Mouse (Mus musculus) heart, postnatal 36 days (tissue): Measurements from ENCODE around the gene Dnah8. TPM values are rescaled to one million over a fixed set of nuclear protein-coding genes. Genes with fewer than 3 reads are reported as not detected.
"Not testable (repeated sequence)": the region's sequence is repeated elsewhere in the genome, so short reads cannot be mapped to it uniquely, and the experiment has no call there.

Source experiments
- DNase-seq, 2 experiments: peaks; one replicate each; pipeline ENCODE4 v3.0.0; 2021 to 2022
- intact Hi-C: fragments of 180-260 bp; cut with DNase I; formaldehyde crosslinking; loops from one replicate; pipeline ENCODE4 v1.15.1; 2025
- total RNA-seq, 2 experiments: library from RNA; stranded (reverse); gene quantifications; 2 replicates each; pipeline ENCODE4 v1.2.3; 2021

The Dnah8 gene
- 1 to 10 TPM; 1.2 TPM for total RNA-seq

DNA sequence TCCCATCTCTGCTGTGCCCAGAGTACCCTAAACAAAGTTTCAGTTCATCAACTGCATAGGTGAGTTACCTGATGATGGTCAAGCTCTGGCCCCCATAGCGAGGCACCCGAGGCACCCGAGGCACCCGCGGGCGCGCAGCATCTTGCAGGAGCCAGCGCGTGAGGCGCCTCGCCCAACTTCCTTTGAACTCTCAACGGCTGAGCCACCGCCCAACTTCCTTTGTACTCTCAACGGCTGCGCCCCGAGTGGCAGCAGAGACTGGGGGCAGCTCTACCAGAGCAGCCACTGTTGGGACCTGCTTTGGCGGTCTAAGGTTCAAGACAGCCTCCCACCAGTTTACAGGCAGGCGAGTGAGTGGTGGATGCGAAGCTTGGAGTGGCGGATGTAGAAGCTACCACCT lies at the start of gene Dnah8:
Gene Dnah8 (plus strand): TSS at position 223 of the 400 bp plus-strand sequence.
- intact Hi-C loops = not testable (repeated sequence)

DNA sequence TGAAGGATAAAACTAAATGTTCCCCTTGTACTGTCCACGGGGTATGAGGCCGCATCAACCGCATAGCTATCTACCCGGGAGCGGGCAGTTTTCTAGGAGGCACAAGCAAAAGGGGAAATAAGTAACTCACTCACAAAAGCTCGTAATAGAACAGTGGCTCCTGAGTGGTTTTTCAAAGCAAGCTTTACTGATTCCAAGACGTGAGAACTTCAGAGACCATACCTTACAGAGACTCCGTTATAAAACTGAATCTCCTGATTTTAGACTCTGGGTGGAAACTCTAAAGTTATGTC lies 49.4 kb upstream of the Dnah8 start:
- intact Hi-C loops = no loop called here
- no peak for DNase-seq

More for the DNA sequence above, at the start of gene Dnah8:
- DNase-seq = not testable (repeated sequence)

DNA sequence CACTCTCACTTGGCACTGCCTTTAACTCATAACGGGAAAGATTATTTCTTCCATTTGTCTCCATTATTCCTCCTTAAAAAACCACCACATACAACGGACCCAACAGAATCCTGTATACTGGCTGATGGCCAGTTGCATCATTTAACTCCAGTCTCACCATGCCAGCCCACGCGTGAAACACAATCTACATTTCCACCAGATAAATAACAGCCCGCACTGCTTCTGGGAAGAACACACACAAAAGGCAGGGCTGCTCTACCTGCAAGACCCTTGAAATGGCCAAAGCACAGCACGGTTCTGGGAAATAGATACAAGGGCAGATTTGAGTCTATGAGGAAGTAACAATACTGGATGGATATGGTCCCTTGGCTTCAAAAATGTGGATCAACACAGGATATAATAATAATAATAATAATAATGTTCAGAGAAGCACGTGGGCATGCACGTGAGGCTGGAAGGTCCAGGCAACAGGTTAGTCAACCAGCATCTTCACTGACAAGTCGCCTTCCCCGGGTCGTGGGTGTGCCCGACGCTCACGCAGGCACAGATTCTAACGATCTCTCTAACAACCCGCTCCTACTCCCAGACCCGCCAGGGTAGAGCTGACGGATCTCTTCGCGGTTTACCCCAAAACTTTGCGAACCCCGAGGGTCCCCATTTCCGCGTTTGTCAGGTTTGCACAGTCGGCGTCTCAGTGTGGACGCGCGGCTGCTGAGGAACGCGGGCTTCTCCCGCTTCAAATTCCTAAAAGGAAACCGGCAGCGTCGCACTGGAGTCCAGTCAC lies 48.8 kb upstream of the Dnah8 start:
- intact Hi-C loops = no loop called here

DNA sequence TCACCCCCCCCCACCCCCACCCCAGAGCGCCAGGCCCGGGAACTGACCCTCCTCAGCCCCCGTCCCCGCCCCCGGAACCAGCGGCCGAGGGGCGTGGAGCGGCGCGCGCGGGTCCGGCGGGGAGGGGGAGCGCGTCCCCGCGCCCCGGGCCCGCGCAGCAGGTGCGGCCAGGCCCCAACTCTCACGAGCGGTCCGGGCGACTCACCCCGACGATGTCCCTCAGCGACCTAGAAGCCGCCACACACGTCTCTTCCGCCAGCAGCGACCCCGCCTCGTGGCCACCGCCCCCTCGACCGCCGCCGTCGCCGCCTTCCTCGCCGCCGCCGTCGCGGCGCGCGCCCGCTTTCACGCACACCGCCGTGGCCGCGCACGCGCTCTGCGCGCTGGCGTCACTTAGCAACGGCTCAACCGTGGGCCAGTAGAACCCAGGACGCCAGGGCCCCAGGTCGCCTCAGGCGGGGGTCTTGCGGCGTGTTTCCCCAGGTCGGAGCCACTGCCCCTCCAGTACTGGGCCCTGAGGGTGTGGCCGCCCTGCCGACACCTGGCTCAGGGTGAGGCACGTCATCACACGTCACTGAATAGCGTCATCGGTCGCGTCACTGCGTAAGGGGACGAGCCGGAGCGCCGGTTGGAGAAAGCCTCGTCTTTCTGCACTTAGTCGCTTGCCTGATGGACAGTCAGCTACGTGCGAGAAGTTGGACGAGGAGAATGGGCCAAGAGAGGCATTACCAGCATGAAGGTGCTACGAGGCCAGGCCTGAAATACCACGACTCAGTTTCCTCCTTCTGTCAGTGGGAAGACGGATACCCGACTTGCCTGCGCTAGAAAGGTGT lies 48.0 kb upstream of the Dnah8 start, which contains the start of gene Btbd9:
Gene Btbd9 (minus strand): TSS at position 548 of the 833 bp plus-strand sequence.
- DNase-seq = peak; percentile 98 to 99
- intact Hi-C loops = loop anchor here (2.0 kb wide), 1 partner anchor 37 kb away; no protein-coding TSS in a partner anchor

More for the DNA sequence above, 48.8 kb upstream of the Dnah8 start:
- peak in 1 of 2 experiments; percentile 25 for DNase-seq

DNA sequence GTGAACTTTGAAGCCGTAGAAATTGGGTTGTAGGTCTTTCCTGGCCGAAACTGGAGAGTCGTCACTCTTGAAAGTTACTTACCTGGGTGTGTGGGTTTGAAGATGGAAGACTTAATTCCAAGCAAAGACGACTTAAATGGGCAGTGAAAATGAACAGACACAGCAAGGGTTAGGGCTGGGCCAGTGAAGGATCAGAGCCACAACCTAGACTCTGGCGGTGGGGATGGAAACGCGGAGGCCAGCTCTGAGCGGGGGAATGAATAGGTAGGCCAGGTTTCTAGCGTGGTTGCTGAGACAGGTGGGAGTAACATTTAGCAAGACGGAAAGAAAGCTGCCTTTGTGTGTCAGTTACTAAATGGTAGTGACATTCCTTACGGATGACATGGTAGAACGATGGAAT lies 47.2 kb upstream of the Dnah8 start:
- intact Hi-C loops = loop anchor here (2.0 kb wide), 1 partner anchor 36 kb away; no protein-coding TSS in a partner anchor
- no peak for DNase-seq

DNA sequence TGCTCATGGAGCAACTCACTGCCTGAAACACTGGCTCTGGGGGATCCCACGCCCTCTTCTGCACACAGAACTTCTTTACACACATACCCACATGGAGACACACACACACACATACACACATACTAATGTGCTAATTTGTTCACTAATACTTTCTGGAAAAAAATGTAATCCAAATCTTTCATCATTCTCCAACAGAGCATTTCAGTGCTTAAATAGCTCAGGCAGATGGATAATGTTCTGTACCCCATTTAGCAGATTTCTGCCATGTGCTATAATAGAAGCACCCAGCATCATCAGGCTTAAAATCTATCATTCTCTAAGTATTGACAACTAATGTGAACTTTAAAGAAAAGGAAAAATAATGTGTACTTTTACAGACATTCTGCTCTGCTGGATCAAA lies 43.4 kb upstream of the Dnah8 start:
- DNase-seq = no peak
- intact Hi-C loops = no loop called here

DNA sequence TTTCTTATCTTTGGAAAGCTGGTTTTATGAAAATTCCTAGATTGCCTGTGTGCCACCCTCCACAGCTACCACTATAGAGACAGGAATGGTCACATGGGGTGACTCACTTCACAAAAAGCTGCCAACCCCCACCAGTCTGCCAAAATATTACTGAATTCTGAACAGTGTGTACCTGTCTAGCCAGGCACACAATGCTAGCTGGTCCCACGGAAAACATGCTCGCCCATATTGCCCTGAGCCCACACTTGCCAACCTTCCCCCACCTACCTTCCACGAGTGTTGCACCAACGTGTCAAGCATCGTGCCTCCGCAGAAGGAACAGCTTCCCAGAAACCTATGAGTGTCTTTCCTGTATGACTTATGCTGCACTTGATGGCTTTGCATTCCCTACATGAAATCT lies 43.0 kb upstream of the Dnah8 start:
- DNase-seq = no peak
- intact Hi-C loops = no loop called here

DNA sequence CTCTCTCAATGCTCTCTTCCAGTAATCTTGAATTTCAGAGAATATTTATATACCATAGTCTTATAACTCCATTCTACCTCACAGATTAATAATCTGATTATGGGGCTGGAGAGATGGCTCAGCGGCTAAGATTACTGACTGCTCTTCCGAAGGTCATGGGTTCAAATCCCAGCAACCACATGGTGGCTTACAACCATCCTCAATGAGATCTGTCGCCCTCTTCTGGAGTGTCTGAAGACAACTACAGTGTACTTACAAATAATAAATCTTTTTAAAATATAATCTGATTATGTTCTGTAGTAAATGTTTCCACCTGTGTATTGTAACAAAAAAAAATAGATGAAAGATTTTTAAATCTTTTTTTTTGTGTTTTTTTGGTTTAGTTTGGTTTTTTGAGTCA lies 41.8 kb upstream of the Dnah8 start:
- DNase-seq = no peak
- intact Hi-C loops = no loop called here

DNA sequence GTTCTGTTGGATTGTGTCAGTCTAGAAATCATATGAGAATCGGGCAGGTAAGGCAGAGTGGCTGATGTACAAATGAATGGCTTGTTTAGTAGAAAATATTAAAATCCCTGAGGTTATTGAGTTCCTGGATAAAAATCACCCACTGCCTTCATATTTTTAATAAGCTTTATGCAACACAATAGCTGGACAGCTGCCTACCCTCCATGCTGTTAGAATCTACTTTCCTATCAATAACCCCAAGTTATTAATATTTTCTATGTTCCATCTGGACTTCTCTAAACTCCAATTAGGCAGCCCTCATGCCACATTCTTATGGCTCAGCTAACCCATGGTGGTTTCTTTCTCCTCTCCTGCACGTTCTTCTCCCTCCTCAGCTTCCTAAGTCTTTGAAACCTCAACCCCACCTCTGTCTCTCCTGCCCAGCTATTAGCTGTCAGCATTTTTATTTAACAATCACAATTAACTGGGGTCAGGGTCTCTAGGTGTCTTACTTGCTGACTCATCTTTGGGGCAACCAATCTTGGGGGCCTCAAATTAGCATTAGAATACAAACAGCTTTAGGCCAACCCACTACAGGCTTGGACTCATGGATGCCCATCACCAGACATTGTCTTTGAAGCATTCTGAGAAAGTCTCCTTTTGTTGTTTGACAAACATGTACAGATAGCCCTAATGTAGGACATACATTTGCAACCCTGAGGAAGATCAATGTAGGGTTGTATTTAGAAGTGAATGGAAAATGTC lies 40.7 kb upstream of the Dnah8 start:
- DNase-seq = no peak
- intact Hi-C loops = no loop called here

DNA sequence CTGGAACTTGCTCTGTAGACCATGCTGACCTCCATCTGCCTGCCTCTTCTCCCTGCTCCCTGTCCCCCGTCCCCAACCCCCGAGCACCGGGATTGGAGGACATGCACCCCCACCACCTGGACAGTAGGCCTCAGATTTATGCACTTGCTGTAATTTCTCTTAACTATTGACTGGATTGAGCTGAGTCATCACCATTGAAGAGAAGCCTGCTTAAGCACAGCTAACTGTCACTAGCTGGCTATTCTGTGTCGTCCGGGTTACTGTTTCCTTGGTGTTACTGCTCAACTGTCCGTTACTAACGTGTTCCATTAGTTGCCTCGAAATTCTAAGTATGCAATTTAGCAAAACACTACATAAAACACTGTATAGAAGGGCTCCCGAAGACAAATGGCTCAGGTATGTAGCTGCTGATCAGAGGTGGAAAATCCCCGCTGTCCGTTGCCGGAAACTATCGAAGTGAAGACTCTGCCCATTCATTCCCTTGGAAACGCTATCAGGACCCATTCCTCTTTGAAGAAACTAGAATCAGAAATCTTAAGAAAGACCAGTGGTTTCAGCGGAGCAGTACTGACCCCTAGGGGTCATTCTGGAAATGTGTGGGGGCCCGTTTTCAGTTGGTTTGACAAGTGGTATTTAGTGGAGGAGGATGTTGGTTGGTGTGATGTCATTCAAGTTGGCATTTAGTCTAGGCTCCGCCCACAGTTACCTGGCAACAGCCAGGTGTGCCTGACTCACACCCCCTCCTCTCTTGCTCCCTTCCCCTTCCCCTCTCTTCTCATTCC lies 33.5 kb upstream of the Dnah8 start:
- intact Hi-C loops = loop anchor here (1.0 to 5.0 kb wide), 3 partner anchors 31 to 227 kb away; no protein-coding TSS in a partner anchor

DNA sequence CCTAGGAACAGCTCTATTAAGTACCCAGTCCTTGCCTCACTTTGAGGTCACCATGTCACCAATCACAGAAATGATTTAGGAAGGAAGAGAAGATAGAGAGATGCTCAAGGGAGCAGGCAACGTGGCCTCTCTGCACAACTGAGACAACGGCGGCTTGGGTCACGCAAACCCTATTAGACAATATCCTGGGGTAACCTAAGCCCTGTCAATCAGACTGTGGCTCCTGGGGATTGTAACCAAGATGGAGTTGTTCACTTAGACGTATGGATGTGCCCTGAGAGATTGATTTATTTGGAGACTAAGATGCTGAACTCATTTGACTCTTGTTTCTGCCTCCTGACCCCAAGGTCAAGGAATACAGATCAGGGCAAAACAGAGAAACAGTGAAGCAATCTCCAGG lies 29.7 kb upstream of the Dnah8 start:
- intact Hi-C loops = loop anchor here (5.0 kb wide), 1 partner anchor 223 kb away; no protein-coding TSS in a partner anchor
- no peak for DNase-seq

More for the DNA sequence above, 33.5 kb upstream of the Dnah8 start:
- DNase-seq = peak; percentile 55 to 67

DNA sequence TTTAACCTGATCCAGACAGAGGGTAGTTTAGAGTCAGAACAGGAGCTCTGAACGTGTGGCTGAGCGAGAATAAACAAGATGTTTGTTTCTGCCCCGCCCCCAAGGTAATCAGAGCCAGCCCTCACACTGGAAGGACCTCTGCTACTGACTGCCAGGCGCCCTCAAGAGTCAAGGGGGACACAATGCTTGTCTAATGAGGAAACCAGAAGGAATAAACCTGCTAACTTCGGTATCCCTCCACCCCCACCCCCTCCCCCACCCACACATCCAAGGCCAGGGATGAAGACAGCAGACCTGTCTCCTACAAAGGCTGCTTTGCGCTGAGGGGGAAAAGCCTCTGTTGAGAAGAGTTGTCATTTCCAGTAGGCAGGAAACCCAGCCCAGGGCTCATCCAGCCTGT lies 29.3 kb upstream of the Dnah8 start:
- no peak for DNase-seq
- intact Hi-C loops = loop anchor here (5.0 kb wide), 1 partner anchor 222 kb away; no protein-coding TSS in a partner anchor

DNA sequence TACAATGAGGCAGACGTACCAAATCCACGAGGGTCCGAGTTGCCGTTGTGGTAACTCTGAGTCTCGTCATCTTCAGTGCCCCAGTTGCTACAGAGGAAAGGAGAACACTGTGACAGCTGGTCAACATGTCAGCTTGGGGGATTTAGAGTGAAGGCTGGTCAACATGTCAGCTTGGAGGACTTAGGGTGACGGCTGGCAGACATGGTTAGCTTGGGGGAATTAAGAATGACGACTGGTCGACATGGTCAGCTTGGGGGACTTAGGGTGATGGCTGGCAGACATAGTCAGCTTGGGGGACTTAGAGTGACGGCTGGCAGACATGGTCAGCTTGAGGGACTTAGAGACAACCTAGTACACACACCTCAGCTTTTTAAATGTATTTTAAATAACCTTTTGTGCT lies 26.4 kb upstream of the Dnah8 start:
- no peak for DNase-seq
- intact Hi-C loops = no loop called here

DNA sequence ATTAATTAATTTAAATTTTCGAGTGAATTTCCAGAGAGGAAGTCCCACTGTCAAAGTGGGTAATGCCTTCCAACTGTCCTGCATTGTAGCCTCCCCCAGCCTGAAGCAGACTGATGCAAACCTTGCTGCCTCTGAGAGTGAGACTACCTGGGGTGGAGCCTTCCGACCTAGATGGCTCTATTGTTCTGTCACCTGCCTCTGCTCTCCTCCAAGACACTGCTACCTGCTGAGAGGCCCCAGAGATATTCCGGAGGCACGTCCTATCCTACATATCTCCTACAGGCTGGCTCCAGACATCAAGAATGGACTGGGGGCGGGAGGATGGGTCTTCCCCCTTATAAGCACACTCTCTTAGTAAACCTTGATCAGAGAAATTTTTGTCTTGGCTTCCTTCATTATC lies 25.9 kb upstream of the Dnah8 start:
- intact Hi-C loops = no loop called here

DNA sequence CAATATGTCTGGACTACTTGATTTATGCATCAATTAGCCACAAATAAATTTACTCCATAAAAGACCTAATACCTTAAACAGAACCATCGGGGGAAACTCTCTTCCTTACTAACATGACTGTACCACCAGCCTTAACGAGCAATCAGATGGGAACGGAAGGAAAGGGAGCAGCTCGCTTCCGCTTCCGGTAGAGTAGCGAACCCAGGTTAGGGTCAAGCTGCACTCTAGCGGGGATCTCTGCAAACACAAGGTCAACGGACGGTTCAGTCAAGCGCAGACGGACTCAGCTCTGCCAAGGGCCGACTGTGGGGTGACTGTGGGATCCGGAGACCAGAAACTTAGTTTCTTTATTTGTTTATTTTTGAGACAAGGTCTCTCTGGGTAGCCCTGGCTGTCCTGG lies 22.0 kb upstream of the Dnah8 start:
- DNase-seq = no peak

More for the DNA sequence above, 25.9 kb upstream of the Dnah8 start:
- no peak for DNase-seq

DNA sequence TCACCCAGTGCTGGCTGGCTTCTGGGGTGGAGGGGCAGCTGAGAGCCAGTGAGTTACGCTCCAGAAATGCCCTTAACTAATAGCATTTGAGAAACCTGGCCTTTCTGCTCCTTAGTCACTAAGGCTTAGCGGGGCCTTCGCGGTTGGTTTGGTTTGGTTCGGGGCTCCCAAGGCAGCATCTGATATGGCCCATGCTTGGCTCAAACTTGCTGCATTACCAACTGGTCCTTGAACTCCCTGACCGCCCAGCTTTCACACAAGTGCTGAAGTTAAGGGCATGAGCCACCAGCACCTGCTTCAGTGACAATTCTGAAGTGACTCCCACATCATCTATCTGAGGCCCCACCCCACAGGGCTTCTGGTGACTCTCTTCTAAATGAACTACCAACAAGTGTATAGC lies 19.9 kb upstream of the Dnah8 start:
- no peak for DNase-seq
- intact Hi-C loops = no loop called here

More for the DNA sequence above, 22.0 kb upstream of the Dnah8 start:
- intact Hi-C loops = no loop called here

DNA sequence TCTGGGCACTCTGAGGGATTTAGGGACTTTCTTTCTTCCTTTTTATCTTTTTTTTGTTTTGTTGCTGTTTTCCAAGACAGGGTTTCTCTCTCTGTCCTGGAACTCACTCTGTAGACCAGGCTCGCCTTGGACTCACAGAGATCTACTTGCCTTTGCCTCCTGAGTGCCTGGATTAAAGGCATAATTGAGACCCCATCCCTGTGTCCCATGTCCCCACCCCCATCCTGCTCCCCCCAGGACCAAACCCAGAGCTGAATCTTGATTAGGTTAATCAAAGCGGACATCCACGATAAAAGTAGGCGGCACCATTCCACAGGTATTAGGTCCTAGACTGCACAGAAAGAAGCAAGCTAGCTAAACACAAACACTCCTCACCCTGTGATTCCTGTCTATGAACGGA lies 19.2 kb upstream of the Dnah8 start:
- intact Hi-C loops = no loop called here

DNA sequence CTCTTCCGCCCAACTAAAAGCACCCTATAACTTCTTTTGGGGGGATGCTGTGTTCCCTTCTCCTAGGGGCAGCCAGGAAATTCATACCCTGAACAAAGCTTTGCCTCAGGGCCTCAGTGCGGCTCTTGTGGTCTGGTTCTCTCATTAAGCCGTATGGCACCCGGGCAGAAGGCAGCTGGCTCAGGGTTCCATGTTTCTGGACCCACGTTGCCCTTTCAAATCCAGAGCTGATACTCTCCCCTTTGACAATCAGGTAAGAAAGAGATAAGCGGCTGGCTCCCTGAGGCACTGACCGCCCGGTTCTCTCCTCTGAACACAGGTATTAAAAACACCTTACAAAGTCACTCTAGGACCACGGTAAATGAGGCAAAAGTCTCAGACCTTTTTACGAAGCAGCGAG lies 17.9 kb upstream of the Dnah8 start:
- intact Hi-C loops = no loop called here
- no peak for DNase-seq

More for the DNA sequence above, 19.2 kb upstream of the Dnah8 start:
- no peak for DNase-seq

DNA sequence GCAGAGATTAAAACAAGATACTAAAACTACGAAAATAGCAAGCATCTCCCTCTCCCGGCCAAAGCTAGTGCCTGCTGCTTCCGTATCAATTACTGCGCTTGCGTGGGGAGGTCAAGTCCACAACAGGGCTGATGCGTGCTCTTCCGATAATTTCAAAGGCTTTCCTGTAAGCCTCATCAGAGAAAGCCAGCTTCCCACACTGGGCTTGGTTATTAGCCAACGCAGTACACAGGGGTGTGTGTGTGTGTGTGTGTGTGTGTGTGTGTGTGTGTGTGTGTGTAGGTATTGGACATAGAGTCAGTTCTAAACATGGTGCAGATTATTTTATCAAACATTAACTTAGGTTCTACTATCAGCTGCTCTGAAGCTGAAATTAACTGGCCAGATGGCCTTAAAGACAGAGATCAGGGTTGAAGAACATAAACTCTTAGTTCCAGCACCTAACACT lies 17.5 kb upstream of the Dnah8 start:
- DNase-seq = no peak
- intact Hi-C loops = no loop called here

DNA sequence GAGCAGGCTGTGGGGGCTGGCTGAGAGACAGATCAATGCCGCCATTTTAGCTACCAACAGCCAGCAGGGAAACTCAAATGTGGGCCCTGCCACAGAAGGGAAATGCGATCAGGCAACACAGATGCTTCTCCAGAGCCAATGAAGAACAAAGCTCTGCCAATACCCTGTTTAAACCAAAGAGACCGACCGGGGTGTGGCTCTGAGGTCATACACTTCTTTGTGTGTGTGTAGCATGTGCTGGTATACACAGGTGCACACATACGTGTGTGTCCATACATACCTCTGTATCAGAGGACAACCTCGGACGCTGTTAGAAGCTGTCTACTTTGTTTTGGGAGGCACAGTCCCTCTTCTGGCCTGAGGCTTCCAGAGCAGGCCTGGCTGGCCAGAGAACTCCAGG lies 16.8 kb upstream of the Dnah8 start:
- intact Hi-C loops = no loop called here
- no peak for DNase-seq
